ENCODE assay signal across 23 mouse cellular contexts in the genomic region with DNA sequence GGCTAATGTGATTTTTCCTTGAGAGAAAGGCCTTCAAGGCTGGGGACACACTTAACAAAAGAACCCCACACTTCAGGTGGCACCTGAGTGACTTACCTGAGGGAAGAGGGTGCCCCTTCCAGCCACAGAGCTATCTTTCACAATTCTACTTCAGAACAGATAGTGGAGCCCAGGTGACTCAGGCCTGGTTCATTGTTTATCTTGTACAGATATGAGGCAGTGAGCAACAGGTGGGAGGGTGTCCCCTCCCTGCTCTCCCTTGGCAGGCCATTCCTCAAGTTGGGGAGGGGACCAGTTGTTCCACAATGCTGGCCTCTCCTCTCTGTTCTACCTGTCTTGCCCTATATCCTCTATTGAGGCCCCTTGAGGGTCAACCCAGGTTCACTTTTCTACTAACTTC.
"Had no signal": no experiment of that assay in that cellular context is flagged by ENCODE, and none has a peak within 500 bp of the region (broad histone marks: within the 10 kb centered on the region; RNA-seq: fewer than 3 reads in every experiment).

No protein-coding gene starts in this region.

- H3K9ac ChIP-seq: kidney, embryonic 15.5 days; limb, embryonic 13.5 days; liver, embryonic 12.5 days; liver, embryonic 15.5 days; lung, embryonic 15.5 days; midbrain, embryonic 12.5 days; neural tube, embryonic 13.5 days had no signal

- H3K4me2 ChIP-seq: kidney, embryonic 15.5 days; limb, embryonic 13.5 days; liver, embryonic 12.5 days; liver, embryonic 15.5 days; lung, embryonic 15.5 days; midbrain, embryonic 12.5 days; neural tube, embryonic 13.5 days had no signal

- H3K27ac ChIP-seq: kidney, embryonic 15.5 days; limb, embryonic 10.5 days; limb, embryonic 13.5 days; liver, embryonic 12.5 days; liver, embryonic 15.5 days; lung, embryonic 15.5 days; midbrain, embryonic 12.5 days; neural tube, embryonic 13.5 days had no signal

- H3K36me3 ChIP-seq: kidney, embryonic 15.5 days; limb, embryonic 10.5 days; limb, embryonic 13.5 days; liver, embryonic 12.5 days; liver, embryonic 15.5 days; lung, embryonic 15.5 days; midbrain, embryonic 12.5 days; neural tube, embryonic 13.5 days had no signal

- H3K4me3 ChIP-seq: kidney, embryonic 15.5 days; limb, embryonic 10.5 days; limb, embryonic 13.5 days; liver, embryonic 12.5 days; liver, embryonic 15.5 days; lung, embryonic 15.5 days; midbrain, embryonic 12.5 days; myocyte; neural tube, embryonic 13.5 days had no signal

- DNase-seq: kidney, adult 11 months; kidney, adult 8-10 months; kidney, postnatal 10 days; kidney, postnatal 4 days; liver; lung, adult 18-20 months; lung, postnatal 14 days; lung, postnatal 4 days; retina, postnatal 1 day; right cerebral cortex, postnatal 25 days; thymus, adult 2 months; thymus, postnatal 14 days; thymus, postnatal 4 days had no signal

- ATAC-seq: liver, embryonic 12.5 days; midbrain, embryonic 16.5 days had no signal

- H3K27me3 ChIP-seq: kidney, embryonic 15.5 days; limb, embryonic 13.5 days; liver, embryonic 12.5 days; liver, embryonic 15.5 days; lung, embryonic 15.5 days; neural tube, embryonic 13.5 days had no signal

- H3K9me3 ChIP-seq: kidney, embryonic 15.5 days; limb, embryonic 10.5 days; limb, embryonic 13.5 days; liver, embryonic 12.5 days; liver, embryonic 15.5 days; lung, embryonic 15.5 days; midbrain, embryonic 12.5 days; neural tube, embryonic 13.5 days had no signal
